Mouse (Mus musculus): ENCODE results near the gene Rpl23. TPM values are rescaled to one million over a fixed set of nuclear protein-coding genes. Genes with fewer than 3 reads are reported as not detected.

The Rpl23 gene
- 980 TPM for polyA plus RNA-seq (2014; fragmentation: Illumina TruSeq; extraction: RNeasy Lipid Tissue Mini Kit (QIAGEN cat#74804); ENCODE audit: low read depth, low replicate concordance)

DNA sequence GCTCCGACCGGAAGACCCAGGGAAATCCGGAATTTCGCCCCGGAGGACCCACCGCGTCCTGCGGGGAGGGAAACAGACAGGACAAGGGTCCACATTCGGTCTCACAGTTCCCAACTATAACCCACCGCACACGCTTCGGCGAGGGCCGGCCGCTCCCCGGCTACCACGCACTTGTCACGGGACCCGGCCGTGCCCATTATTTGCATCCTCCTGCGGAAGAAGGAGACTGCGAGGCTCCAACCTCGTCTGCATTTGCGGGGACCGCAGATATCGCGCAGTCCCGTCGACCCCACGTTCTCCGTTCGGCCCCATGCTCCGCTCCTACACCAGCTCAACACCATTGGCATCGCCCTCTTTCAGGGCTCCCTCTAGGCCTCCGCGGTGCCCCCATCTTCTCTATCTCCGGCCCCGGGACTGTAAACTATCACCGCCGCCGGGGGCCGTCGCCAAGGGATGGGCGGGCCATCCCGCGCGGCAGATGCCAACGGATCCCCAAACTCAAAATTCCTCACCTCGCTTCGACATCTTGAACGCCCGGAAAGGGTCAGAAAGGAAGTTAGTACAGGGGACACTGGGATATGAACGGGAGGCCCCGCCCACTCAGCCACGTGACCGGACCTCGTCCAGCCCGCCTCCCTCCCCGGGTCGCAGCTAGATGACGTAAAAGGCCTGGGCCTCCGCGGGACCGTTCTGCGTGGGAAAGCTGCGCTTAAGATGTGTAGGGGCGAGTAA lies at the start of gene Rpl23:
TSS of gene Rpl23 (minus strand) at position 606 of the 732 bp plus-strand sequence.

DNA sequence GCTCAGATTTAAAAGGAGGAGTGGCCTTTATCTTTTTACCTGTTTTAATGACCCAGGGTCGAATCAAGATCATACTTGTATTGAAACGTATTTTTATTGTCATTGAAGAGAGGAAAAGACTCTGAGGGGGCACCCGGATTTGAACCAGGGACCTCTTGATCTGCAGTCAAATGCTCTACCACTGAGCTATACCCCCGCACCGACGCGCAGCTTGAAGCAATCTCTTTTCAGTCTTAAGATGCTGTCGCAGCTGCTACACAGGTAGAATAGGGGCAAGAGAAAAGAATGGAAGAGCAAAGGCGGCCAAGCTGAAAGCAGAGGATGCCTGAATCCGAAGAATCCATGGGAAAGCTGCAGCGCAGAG lies 16.5 kb upstream of the Rpl23 start, which contains the start of gene Lasp1:
TSS of gene Lasp1 (plus strand) at position 219 of the 364 bp plus-strand sequence.

DNA sequence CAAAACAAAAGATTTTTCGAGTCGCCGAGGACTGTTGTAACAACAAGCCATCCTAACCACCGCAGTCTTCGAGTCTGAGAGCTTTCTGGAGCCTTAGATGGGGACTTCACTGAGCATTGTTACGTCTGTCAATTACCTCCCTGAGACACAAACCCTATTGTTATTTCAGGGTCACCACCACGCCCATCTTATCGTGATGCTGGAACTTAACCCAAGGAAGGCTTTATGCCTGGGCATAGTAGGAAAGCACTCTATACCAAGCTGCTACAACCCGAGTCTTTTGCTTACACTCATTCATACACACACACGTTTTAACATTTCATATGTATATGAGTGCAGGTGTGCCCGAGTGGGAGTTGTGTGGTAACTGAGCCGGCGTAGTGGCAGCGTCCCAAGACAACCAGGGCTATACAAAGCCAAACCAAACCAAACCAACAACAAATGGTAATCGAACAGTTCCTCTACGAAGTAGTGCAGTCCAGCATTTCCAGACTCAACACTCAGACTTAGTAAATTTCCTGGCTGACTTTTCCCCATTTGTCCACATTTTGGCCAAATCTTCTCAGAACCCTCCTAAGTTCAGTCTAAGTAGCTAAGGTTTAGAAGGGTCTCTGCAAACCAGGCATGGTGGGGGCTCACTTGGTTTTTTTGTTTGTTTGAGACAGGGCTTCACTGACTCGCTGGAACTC lies 6.3 kb downstream of the Rpl23 start, which contains the start of gene 1700001P01Rik:
TSS of gene 1700001P01Rik (minus strand) at position 111 of the 689 bp plus-strand sequence.

DNA sequence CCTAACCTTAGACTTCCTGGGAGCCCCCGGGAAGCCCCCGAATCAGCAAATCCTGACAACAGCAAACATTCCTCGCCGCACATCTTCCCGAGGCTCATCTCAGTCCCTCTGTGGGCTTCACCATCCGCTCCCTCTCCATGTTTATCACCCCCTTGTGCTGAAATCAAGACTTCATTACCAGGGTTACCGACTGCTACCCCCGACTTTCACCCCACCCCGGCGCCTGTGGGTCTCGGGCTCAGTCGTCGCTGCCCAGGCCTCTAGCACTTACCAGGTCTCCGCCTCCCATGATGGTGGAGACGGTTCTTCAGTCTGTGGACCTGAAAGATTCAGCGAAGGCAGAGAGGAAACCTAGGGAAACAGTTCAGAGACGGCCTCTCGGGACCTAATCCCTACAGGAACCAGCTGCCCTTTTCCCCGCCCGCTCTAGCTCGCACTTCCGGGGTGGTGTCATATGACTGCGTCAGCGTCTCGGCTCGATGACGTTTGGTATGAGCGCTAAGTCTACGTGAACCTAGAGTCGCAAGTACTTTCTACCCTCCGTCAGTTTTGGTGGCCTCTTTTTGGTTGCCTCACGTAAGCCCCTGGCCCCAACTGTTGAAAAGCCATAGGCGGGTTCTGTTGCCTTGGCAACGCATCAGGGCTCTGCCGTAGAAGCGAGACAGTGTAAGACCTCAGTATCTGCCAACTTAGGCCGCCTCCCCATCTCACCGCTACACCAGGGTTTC lies 15.9 kb downstream of the Rpl23 start, which contains the start of gene Cwc25:
TSS of gene Cwc25 (minus strand) at position 403 of the 728 bp plus-strand sequence.

DNA sequence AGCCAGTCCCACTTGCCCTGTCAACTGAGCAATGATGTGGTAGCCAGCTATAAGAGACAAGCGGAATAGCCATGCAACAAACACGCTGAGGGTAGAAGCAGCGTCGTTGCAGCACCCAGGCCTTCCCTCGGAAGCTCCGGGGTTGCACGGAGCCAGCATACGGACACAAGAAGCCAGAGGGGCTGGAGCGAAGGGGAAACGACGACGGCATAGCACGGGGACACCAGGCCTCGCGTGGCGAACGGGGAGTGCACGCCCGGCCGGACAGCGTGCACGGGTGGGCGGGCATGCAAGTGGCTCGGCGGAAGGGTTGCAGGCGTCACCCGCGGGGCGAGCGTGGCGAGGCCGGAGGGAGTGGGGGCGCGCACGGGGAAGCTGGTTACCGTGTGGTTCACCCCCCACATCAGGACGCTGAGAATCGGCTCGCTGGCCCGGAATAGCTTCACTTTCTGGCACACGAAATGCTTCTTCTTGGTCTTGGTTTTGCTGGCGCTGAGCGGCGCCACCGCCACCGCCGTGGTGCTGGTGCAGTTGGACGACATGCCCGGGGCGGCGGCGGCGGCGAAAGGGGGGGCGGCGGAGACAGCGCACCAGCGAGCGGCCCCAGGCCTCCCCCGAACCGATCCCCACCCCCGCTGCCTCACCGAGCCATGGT lies 38.0 kb downstream of the Rpl23 start, which contains the start of gene Pip4k2b:
TSS of gene Pip4k2b (minus strand) at position 642 of the 655 bp plus-strand sequence.

Other genes starting within 250 kb of the Rpl23 start
- 2.1 TPM for gene Srcin1, start 206.3 kb downstream of the Rpl23 start, polyA plus RNA-seq (2014; fragmentation: Illumina TruSeq; extraction: RNeasy Lipid Tissue Mini Kit (QIAGEN cat#74804); ENCODE audit: low read depth, low replicate concordance)
- gene Epop, start 152.7 kb downstream of the Rpl23 start, polyA plus RNA-seq (2014; fragmentation: Illumina TruSeq; extraction: RNeasy Lipid Tissue Mini Kit (QIAGEN cat#74804); ENCODE audit: low read depth, low replicate concordance) = 0.50 TPM
- 25.1 TPM for gene Mllt6, start 119.0 kb downstream of the Rpl23 start, polyA plus RNA-seq (2014; fragmentation: Illumina TruSeq; extraction: RNeasy Lipid Tissue Mini Kit (QIAGEN cat#74804); ENCODE audit: low read depth, low replicate concordance)
- 43.3 TPM for gene Cisd3, start 96.6 kb downstream of the Rpl23 start, polyA plus RNA-seq (2014; fragmentation: Illumina TruSeq; extraction: RNeasy Lipid Tissue Mini Kit (QIAGEN cat#74804); ENCODE audit: low read depth, low replicate concordance)
- 29.3 TPM for gene Pcgf2, start 81.9 kb downstream of the Rpl23 start, polyA plus RNA-seq (2014; fragmentation: Illumina TruSeq; extraction: RNeasy Lipid Tissue Mini Kit (QIAGEN cat#74804); ENCODE audit: low read depth, low replicate concordance)
- 187 TPM for gene Psmb3, start 79.0 kb downstream of the Rpl23 start, polyA plus RNA-seq (2014; fragmentation: Illumina TruSeq; extraction: RNeasy Lipid Tissue Mini Kit (QIAGEN cat#74804); ENCODE audit: low read depth, low replicate concordance)
- 19.7 TPM for gene Pip4k2b, start 37.7 kb downstream of the Rpl23 start, polyA plus RNA-seq (2014; fragmentation: Illumina TruSeq; extraction: RNeasy Lipid Tissue Mini Kit (QIAGEN cat#74804); ENCODE audit: low read depth, low replicate concordance)
- 12.4 TPM for gene Cwc25, start 15.9 kb downstream of the Rpl23 start, polyA plus RNA-seq (2014; fragmentation: Illumina TruSeq; extraction: RNeasy Lipid Tissue Mini Kit (QIAGEN cat#74804); ENCODE audit: low read depth, low replicate concordance)
- gene 1700001P01Rik, start 6.5 kb downstream of the Rpl23 start, polyA plus RNA-seq (2014; fragmentation: Illumina TruSeq; extraction: RNeasy Lipid Tissue Mini Kit (QIAGEN cat#74804); ENCODE audit: low read depth, low replicate concordance) = 1.6 TPM
- 107 TPM for gene Lasp1, start 16.6 kb upstream of the Rpl23 start, polyA plus RNA-seq (2014; fragmentation: Illumina TruSeq; extraction: RNeasy Lipid Tissue Mini Kit (QIAGEN cat#74804); ENCODE audit: low read depth, low replicate concordance)
- gene B230217C12Rik, start 58.3 kb upstream of the Rpl23 start, polyA plus RNA-seq (2014; fragmentation: Illumina TruSeq; extraction: RNeasy Lipid Tissue Mini Kit (QIAGEN cat#74804); ENCODE audit: low read depth, low replicate concordance) = 2.3 TPM
- gene Fbxo47, start 101.7 kb upstream of the Rpl23 start, polyA plus RNA-seq (2014; fragmentation: Illumina TruSeq; extraction: RNeasy Lipid Tissue Mini Kit (QIAGEN cat#74804); ENCODE audit: low read depth, low replicate concordance) = 0.99 TPM
- 9.1 TPM for gene Plxdc1, start 204.0 kb upstream of the Rpl23 start, polyA plus RNA-seq (2014; fragmentation: Illumina TruSeq; extraction: RNeasy Lipid Tissue Mini Kit (QIAGEN cat#74804); ENCODE audit: low read depth, low replicate concordance)
- 2.7 TPM for gene Arl5c, start 213.7 kb upstream of the Rpl23 start, polyA plus RNA-seq (2014; fragmentation: Illumina TruSeq; extraction: RNeasy Lipid Tissue Mini Kit (QIAGEN cat#74804); ENCODE audit: low read depth, low replicate concordance)
- gene Cacnb1, start 240.6 kb upstream of the Rpl23 start, polyA plus RNA-seq (2014; fragmentation: Illumina TruSeq; extraction: RNeasy Lipid Tissue Mini Kit (QIAGEN cat#74804); ENCODE audit: low read depth, low replicate concordance) = 8.8 TPM
- gene Rpl19, start 244.3 kb upstream of the Rpl23 start, polyA plus RNA-seq (2014; fragmentation: Illumina TruSeq; extraction: RNeasy Lipid Tissue Mini Kit (QIAGEN cat#74804); ENCODE audit: low read depth, low replicate concordance) = 1,932 TPM

All from adipose tissue, adult 10 weeks (tissue).